Mouse (Mus musculus) lung, embryonic 15.5 days (tissue): ENCODE measurements around the gene Zc3h7b. TPM values are rescaled to one million over a fixed set of nuclear protein-coding genes. Genes with fewer than 3 reads are reported as not detected.
A peak's percentile ranks its signal among the peaks of the same experiment; 100 is the strongest.

Experiments
- ATAC-seq: fragments of 200-750 bp; cut with Nextera tagmentation; 2 replicates; pipeline ENCODE4 v1.8.0; 2017; ENCODE audit warnings: moderate number of reproducible peaks, borderline replicate concordance; ENCODE audit not compliant: low FRiP score, low TSS enrichment; ENCODE audit errors: extremely low read depth
- H3K27ac ChIP-seq: fragments of 300-500 bp; sonication (generic); 2 replicates; pipeline ENCODE4 v1.5.1; 2015; ENCODE audit warnings: moderate library complexity, mild to moderate bottlenecking, inconsistent platforms
- H3K27me3 ChIP-seq: fragments of 300-500 bp; sonication (generic); 2 replicates; pipeline ENCODE4 v1.6.1; 2015; ENCODE audit warnings: inconsistent platforms
- H3K36me3 ChIP-seq: fragments of 300-500 bp; sonication (generic); 2 replicates; pipeline ENCODE4 v1.6.1; 2015; ENCODE audit warnings: inconsistent platforms
- H3K4me1 ChIP-seq: fragments of 300-500 bp; sonication (generic); 2 replicates; pipeline ENCODE4 v1.6.1; 2015; ENCODE audit warnings: inconsistent platforms
- H3K4me2 ChIP-seq: fragments of 300-500 bp; sonication (generic); 2 replicates; pipeline ENCODE4 v1.6.1; 2015; ENCODE audit warnings: inconsistent platforms, mild to moderate bottlenecking, moderate library complexity
- H3K4me3 ChIP-seq: fragments of 300-500 bp; sonication (generic); 2 replicates; pipeline ENCODE4 v1.5.1; 2015; ENCODE audit warnings: mild to moderate bottlenecking, inconsistent platforms
- H3K9ac ChIP-seq: fragments of 300-500 bp; sonication (generic); 2 replicates; pipeline ENCODE4 v1.6.1; 2015; ENCODE audit warnings: inconsistent platforms
- H3K9me3 ChIP-seq: fragments of 300-500 bp; sonication (generic); 2 replicates; pipeline ENCODE4 v1.6.1; 2016; ENCODE audit warnings: inconsistent platforms
- WGBS: fragments of 180-500 bp; shearing (Covaris S2); methylation state at CpG from one replicate; pipeline ENCODE4 v1.1.7; 2015; 5-methylcytosine and 5-hydroxymethylcytosine counted together
- polyA plus RNA-seq: library from polyadenylated mRNA; unstranded; fragments of >200 nt; fragmentation: Nextera tagmentation; extraction: Ambion mirVana; gene quantifications from 2 replicates; pipeline ENCODE4 v1.2.1, GENCODE M21; 2015

Zc3h7b gene
- polyA plus RNA-seq, 1 experiment from 2014 or later, result 30.7 TPM

DNA sequence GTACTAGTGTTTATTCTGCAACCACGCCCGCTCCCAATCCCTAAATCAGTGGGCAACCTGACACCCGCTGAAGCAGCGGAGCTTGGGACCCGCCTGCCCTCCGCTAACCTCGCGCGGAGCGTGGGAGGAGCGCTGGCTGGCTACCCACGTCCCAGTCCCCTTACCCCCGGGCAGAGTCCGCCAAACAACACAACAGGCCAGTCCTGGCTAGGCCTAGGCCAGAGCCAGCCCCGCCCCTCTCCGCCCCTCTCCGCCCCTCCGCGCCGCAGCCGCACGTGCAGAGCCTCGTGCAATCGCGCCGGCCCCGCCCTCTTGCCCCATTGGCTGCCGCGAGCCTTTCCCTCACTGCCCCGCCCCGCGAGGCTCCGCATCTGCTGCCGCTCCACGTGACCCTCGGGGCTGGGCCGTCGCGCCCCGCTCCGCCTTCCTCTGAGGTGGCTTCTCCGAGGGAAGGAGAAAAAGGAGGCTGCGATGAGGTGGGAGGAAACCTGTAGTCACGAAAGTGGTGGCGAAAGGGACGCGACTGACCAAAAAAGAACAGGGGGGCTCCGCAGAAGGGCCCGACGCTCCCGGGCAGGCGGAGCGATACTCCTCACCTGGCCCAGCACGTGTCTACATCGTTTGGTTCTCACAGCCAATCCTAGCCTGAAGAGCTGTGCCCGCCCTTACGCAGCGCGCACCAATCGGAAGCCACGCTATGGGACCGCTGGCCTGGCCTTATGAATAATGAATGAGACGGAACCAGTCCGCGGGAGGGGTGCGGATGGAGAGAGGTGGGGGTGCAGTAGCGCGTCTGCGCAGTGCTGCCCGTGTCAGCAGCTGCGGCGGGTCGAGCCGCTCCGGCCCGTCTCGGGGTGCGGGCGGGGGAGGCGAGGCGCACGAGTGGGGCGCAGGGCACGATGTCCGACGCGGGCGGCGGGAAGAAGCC is 66.1 kb downstream of the Zc3h7b start:
- peak; percentile 96 for ATAC-seq
- Histone ChIP-seq H3K27ac (peak overlapping the region; percentile 97), H3K36me3 (peaks cover 9% of the 10 kb centered on the region), H3K4me1 (peaks cover 56% of the 10 kb centered on the region), H3K9ac (peak overlapping the region; percentile 80), H3K4me2 (peak overlapping the region; percentile 94), H3K9me3 (no peaks in the 10 kb centered on the region), H3K4me3 (peak overlapping the region; percentile 83), H3K27me3 (no peaks in the 10 kb centered on the region)
- under 1% methylated on average over 89 of the region's 89 CpGs for WGBS

DNA sequence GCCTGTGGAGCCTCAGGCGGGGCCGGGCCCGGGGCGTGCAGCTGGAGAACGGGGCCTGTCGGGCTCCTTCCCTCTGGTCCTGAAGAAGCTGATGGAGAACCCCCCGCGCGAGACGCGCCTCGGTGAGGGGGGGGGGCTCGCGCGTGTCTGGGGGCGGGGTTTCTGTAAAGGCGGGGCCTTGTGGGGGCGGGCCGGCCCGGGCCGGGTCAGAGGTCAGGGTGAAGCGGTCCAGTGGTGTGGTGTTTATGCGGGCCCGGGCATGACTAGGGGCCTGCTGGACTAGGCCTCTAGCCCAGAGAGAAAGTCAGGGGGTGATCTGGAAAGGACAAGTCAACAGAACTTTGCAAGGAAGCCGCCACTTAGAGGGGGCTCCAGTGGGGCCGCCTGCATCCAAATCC is 66.7 kb downstream of the Zc3h7b start:
- Histone ChIP-seq H3K36me3 (peaks cover 15% of the 10 kb centered on the region), H3K4me3 (peak overlapping the region; percentile 83), H3K9me3 (no peaks in the 10 kb centered on the region), H3K4me2 (peak overlapping the region; percentile 94), H3K9ac (peak overlapping the region; percentile 80), H3K27ac (peak overlapping the region; percentile 97), H3K4me1 (peaks cover 49% of the 10 kb centered on the region), H3K27me3 (no peaks in the 10 kb centered on the region)
- no peak for ATAC-seq
- WGBS, result 1% methylated on average over 23 of the region's 26 CpGs

DNA sequence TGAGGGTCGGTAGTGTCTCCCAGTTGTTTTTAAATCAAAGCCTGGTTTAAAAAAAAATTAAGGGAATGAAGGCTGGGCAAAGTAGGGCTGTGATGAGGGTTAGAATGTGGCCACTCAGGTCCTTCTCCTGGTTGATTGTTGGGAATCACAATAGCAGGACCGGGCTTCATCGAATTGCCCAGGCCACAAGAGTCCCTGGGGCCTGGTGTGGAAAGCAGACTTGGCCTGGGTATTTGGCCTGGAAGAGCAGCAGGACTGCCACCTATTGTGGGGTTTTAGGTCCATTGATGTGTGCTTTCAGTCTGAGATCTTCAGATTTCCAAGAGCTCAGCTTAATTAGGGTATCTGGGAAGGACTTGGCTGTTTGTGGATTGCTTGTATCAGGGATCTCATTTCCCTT is 67.4 kb downstream of the Zc3h7b start:
- H3K27ac ChIP-seq, result 0 out of 2 replicates have a peak overlapping the region, but pooled peaks have one; percentile 97
- WGBS, result 44% methylated on average over 3 of the region's 3 CpGs

DNA sequence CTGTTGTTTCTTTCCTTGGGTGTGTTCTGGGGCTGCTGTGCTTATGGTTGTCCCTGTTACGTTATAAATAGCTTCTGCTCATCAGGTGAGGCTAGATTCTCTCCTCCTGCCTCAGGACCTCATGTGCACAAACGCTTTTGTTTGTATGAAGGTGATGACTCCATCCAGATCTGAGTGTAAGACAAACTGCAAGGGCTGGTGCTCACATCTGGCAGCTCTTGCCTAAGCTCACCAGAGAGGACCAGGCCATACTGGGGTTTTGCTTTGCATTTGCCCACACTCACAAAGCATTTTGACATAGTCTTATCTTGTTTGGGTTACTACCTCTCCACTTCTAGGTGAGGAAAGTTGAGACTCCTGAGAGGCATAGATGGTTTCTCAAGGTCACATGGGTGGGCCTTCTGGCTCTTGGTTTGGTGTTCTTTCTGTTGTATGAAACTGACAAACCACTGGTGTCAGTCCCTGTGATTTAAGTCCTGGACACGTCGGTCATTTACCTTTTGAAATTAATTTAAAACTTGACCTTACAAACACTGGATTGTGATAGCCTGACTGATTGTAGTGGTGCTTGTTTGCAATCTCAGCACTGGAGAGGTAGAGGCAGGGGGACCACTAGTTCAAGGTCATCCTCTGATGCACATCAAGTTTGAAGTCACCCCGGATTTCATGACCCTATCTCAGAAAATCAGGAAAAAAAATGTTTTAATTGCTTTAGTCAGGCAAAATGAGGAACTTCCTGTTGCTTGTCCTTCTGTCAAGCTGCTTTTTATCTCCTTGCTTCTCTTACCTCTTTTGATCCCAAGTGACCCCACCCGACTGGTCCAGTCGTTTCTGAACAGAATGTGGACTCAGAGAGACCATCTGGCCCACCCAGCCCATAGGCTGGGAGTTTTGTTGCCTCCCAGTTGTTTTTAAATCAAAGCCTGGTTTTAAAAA is 68.1 kb downstream of the Zc3h7b start:
- Histone ChIP-seq H3K4me2 (peak overlapping the region; percentile 94), H3K27me3 (no peaks in the 10 kb centered on the region), H3K4me3 (no peak overlapping the region; the same call in 1 of the 2 replicates), H3K9ac (0 out of 2 replicates have a peak overlapping the region, but pooled peaks have one; percentile 80), H3K9me3 (no peaks in the 10 kb centered on the region), H3K4me1 (peaks cover 36% of the 10 kb centered on the region), H3K27ac (0 out of 2 replicates have a peak overlapping the region, but pooled peaks have one; percentile 97), H3K36me3 (peaks cover 29% of the 10 kb centered on the region)
- 60% methylated on average over 7 of the region's 7 CpGs for WGBS
- no peak for ATAC-seq

More for the DNA sequence above, 67.4 kb downstream of the Zc3h7b start:
- Histone ChIP-seq H3K4me1 (peaks cover 42% of the 10 kb centered on the region), H3K4me3 (peak overlapping the region; percentile 83), H3K9me3 (no peaks in the 10 kb centered on the region), H3K4me2 (peak overlapping the region; percentile 94), H3K9ac (peak overlapping the region; percentile 80; the same call in 1 of the 2 replicates), H3K36me3 (peaks cover 22% of the 10 kb centered on the region), H3K27me3 (no peaks in the 10 kb centered on the region)
- ATAC-seq, result no peak

DNA sequence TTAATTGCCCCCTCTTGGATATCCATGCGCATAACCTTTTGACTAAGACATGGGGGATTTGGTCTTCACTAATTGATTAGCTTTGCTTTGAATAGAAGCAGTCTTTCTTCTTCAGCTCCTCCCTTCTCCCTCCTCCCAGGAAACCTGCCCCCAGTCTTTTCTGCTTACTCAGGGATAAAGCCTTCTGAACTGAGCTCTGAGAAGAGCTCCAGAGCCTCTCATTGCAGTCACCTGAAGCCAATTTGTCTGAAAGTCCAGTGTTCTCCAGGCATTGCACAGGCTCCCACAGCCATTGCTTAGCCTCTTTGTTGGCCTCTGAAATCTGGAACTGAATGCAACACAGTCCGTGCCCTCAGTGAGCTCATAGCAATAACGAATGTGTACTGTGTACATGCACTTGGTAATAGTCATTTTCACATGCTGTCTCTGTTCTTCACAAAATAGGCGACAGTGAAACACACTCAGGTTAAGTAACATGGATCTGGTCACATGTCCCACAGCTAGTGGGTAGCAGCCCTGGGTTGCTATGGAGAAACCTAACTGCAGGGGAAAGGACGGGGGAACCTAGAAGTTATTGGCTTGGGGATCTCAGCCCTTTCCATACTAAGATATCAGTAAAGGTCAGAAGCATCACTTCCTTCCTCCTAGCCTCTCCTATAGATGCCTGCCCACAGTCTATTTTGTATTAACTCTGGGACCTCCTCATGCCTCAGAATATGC is 69.3 kb downstream of the Zc3h7b start:
- peaks cover 26% of the 10 kb centered on the region for H3K4me1 ChIP-seq
- no peaks in the 10 kb centered on the region for H3K27me3 ChIP-seq
- H3K36me3 ChIP-seq, result peaks cover 32% of the 10 kb centered on the region
- no peak for ATAC-seq
- H3K27ac ChIP-seq, result no peak overlapping the region
- 78% methylated on average over 5 of the region's 5 CpGs for WGBS
- 0 out of 2 replicates have a peak overlapping the region, but pooled peaks have one; percentile 5 for H3K9ac ChIP-seq
- no peak overlapping the region for H3K4me3 ChIP-seq
- H3K9me3 ChIP-seq, result no peaks in the 10 kb centered on the region
- no peak overlapping the region for H3K4me2 ChIP-seq

DNA sequence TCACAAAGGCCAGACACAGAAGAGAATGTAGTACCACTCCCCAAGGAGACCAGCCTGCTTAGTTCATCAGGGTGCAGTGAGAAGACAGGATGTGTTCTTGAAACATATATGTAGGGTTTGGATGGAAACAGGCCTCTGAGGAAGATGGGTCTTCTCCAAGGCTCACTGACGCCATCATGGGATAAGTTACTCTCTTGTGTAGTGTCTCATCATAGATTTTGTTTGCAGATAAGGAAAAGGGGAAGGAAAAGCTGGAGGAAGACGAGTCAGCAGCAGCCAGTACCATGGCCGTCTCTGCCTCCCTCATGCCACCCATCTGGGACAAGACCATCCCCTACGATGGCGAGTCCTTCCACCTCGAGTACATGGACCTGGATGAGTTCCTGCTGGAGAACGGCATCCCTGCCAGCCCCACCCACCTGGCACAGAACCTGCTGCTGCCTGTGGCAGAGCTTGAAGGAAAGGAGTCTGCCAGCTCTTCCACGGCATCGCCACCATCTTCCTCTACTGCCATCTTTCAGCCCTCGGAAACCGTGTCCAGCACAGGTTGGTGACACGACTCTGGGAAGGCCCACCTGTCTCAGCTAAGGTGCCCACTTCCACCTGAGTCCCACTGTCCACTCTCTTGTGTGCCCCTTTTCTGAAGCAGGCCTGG is 70.0 kb downstream of the Zc3h7b start:
- Histone ChIP-seq H3K9ac (0 out of 2 replicates have a peak overlapping the region, but pooled peaks have one; percentile 5), H3K27me3 (no peaks in the 10 kb centered on the region), H3K27ac (no peak overlapping the region), H3K9me3 (no peaks in the 10 kb centered on the region), H3K36me3 (peaks cover 35% of the 10 kb centered on the region), H3K4me3 (no peak overlapping the region), H3K4me1 (peaks cover 19% of the 10 kb centered on the region), H3K4me2 (no peak overlapping the region)
- WGBS, result 80% methylated on average over 12 of the region's 12 CpGs
- no peak for ATAC-seq

DNA sequence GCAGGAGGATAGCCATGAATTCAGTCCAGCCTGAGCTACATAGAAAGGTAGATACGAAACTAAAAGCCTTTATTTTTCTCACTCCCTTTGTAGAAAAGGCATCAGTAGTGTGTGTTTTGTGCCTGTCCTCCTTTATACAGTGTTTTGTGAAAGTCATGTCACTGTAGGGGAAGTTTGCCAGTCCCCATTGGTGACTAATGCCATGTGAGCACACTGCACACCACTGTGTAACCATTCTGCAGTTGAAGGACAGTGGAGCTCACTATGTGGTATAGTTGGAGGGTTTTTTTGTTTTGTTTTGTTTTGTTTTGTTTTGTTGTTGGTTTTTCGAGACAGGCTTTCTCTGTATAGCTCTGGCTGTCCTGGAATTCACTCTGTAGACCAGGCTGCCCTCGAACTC is 73.5 kb downstream of the Zc3h7b start:
- no peak for ATAC-seq
- no peak overlapping the region for H3K4me2 ChIP-seq
- WGBS, result 86% methylated on average over 3 of the region's 3 CpGs
- no peak overlapping the region for H3K9ac ChIP-seq
- H3K9me3 ChIP-seq, result no peaks in the 10 kb centered on the region
- H3K27me3 ChIP-seq, result no peaks in the 10 kb centered on the region
- H3K4me1 ChIP-seq, result no peaks in the 10 kb centered on the region
- no peak overlapping the region for H3K27ac ChIP-seq
- H3K4me3 ChIP-seq, result no peak overlapping the region
- peaks cover 61% of the 10 kb centered on the region for H3K36me3 ChIP-seq

DNA sequence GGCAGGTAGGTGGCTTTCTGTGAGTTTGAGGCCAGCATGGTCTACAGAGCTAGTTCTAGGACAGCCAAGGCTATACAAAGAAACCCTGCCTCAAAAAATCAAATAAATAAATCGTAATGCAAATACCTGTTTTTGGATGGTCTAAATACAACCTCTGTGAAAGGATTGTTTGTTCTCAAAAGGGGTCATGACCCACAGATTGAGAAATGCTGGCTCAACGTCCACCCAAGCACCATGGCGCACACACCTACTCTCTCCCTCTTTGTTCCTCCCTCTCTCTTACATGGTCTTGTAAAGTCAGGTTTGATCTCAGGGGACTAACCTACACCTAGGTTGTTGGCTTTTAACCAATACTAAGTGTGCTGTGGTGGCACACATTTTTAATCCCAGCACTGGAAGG is 77.8 kb downstream of the Zc3h7b start:
- 66% methylated on average over 3 of the region's 3 CpGs for WGBS

DNA sequence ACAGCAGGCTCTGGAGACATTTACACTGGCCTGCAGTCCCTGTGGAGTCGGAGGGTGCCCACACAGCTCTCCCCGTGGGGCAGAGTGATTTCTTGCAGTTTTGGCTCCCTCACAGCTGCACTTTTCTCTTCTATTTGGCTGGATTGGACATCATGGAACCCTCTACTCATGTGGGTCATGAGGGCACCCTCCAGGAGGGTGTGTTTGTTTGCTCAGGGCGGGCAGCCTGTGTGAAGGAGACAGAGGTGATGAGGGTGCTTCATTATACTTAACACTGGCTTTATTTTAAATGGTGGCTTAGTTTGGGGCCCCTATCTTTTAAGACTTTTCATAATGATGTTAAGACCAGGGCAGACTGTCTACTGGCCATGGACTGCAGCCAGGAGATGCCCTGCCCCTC is 80.0 kb downstream of the Zc3h7b start:
- Histone ChIP-seq H3K9ac (no peak overlapping the region), H3K4me1 (no peaks in the 10 kb centered on the region), H3K27me3 (no peaks in the 10 kb centered on the region), H3K27ac (no peak overlapping the region), H3K4me3 (no peak overlapping the region), H3K36me3 (peaks cover 55% of the 10 kb centered on the region), H3K9me3 (no peaks in the 10 kb centered on the region), H3K4me2 (no peak overlapping the region)
- WGBS, result 56% methylated on average over 3 of the region's 3 CpGs
- no peak for ATAC-seq

More for the DNA sequence above, 77.8 kb downstream of the Zc3h7b start:
- Histone ChIP-seq H3K27me3 (no peaks in the 10 kb centered on the region), H3K4me1 (no peaks in the 10 kb centered on the region), H3K36me3 (peaks cover 62% of the 10 kb centered on the region), H3K9ac (no peak overlapping the region), H3K4me2 (no peak overlapping the region), H3K27ac (no peak overlapping the region), H3K4me3 (no peak overlapping the region), H3K9me3 (no peaks in the 10 kb centered on the region)
- ATAC-seq, result no peak

DNA sequence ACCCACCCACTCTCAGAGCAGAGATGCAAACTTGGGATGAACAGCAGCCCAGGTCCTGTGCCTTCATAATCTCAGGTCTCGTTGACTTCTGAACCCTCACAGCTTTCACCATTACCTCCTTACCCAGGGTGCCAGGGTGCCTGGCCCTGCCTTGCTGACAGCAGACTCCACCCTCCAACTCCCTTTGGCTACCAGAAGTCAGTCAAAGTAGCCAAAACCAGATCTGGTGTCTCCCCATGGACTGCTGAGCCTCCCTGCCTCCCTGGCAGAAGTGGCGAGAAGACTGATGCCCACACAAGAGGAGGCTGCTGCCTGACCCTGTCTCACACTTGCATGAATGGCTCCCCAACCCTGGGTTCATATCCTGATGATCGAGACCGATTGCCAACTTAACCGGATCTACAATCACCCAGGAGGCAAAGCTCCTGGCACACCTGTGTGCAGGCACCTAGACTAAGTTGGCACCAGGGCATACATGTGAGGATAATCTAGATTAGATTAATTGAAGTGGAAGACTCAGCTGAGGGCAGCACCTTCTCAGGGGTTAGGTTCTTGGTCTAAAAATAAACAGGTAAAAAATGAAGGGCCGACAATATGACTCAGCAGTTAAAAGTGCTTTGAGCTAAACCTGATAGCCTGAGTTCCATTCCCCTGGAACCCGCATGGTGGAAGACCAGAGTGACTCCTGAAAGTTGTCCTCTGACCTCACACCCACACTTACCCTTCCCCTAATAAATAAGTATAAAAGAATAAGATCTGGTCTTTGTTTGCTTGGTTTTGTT is 83.8 kb downstream of the Zc3h7b start:
- no peak for ATAC-seq

More for the DNA sequence above, 83.8 kb downstream of the Zc3h7b start:
- Histone ChIP-seq H3K4me3 (no peak overlapping the region), H3K27me3 (no peaks in the 10 kb centered on the region), H3K4me1 (0 out of 2 replicates have a peak, but pooled peaks cover 11% of the 10 kb centered on the region), H3K9ac (no peak overlapping the region), H3K4me2 (no peak overlapping the region), H3K9me3 (no peaks in the 10 kb centered on the region), H3K27ac (no peak overlapping the region), H3K36me3 (peaks cover 27% of the 10 kb centered on the region)
- WGBS, result 80% methylated on average over 7 of the region's 7 CpGs
